7 mouse cellular contexts compared by ENCODE assay signal in genomic region chr9:20869246-20869645, GRCm38 (mm10). TPM values are rescaled to one million over a fixed set of nuclear protein-coding genes. Genes with fewer than 3 reads are reported as not detected.
A peak's percentile ranks its signal among the peaks of the same experiment; 100 is the strongest.
DNase-seq lines count a peak whose midpoint lies in the region; ATAC-seq and TF ChIP-seq lines count a peak whose summit lies in the region.

No protein-coding gene starts in this region.

- no peaks in the 10 kb centered on the region for H3K4me1 ChIP-seq in brown adipose tissue, adult 24 weeks (ENCODE audit: control insufficient read depth, insufficient read depth, insufficient read length, low read length)

- no peak for DNase-seq in layer of hippocampus, adult 2 months (ENCODE audit: low spot score in 2 of 2)
- no peak for DNase-seq in layer of hippocampus, adult 11-12 months (ENCODE audit: low spot score)
- peak; percentile 56 for DNase-seq in lung, postnatal 10 days
- no peak for DNase-seq in T-cell, adult 2 months (ENCODE audit: low spot score)
- no peak for DNase-seq in right cerebral cortex, postnatal 25 days

- peak overlapping the region; percentile 90 for H3K27ac ChIP-seq in layer of hippocampus, adult 2 months
- H3K27ac ChIP-seq in brown adipose tissue, adult 24 weeks (replicated peaks; ENCODE audit: low read depth, low read length) = no peak overlapping the region

- TF ChIP-seq CTCF in layer of hippocampus, adult 2 months (conservative IDR thresholded peaks at IDR 0.05) = no peak

- peak; percentile 47 to 61; a peak in 3 of 4 replicates for ATAC-seq in hematopoietic stem cell, adult 5-6 weeks (replicated peaks in 1 of 2; ENCODE audit: insufficient read depth in 1 of 2, low FRiP score in 2 of 2, low TSS enrichment in 1 of 2, low read depth in 1 of 2, poor library complexity in 2 of 2, severe bottlenecking in 2 of 2)

- H3K4me3 ChIP-seq in layer of hippocampus, adult 2 months = peak overlapping the region; percentile 77
- peak overlapping the region; percentile 90 for H3K4me3 ChIP-seq in brown adipose tissue, adult 24 weeks (ENCODE audit: insufficient read depth, low read depth, low read length)

RNA-seq across cellular contexts. Expression of gene A230050P20Rik, which starts 0.8 kb away (rescaled TPM):
- total RNA-seq in layer of hippocampus, adult 2 months (2021) = 10 to 100 TPM; 77.6 to 85.9 TPM
- polyA plus RNA-seq in brown adipose tissue, adult 24 weeks (2012; ENCODE audit: insufficient read depth, insufficient read length, missing spikeins) = 2.1 and 5.8 TPM in 2 replicates
- 41.5 and 74.4 TPM in 2 replicates for total RNA-seq in hematopoietic stem cell, adult 5-6 weeks (2017)

RNA-seq across cellular contexts. Expression of gene Angptl6, which starts 10.3 kb away (rescaled TPM):
- total RNA-seq in layer of hippocampus, adult 2 months (2021) = 10 to 100 TPM in 1 of 2 experiments, 1 to 10 TPM in 1; 8.9 to 10.3 TPM
- 3.1 and 5.0 TPM in 2 replicates for polyA plus RNA-seq in brown adipose tissue, adult 24 weeks (2012; ENCODE audit: insufficient read depth, insufficient read length, missing spikeins)
- total RNA-seq in hematopoietic stem cell, adult 5-6 weeks (2017) = 0.79 and 0.88 TPM in 2 replicates

RNA-seq across cellular contexts. Expression of gene Ppan, which starts 18.7 kb away (rescaled TPM):
- total RNA-seq in layer of hippocampus, adult 2 months (2021) = 10 to 100 TPM; 27.5 to 27.6 TPM
- polyA plus RNA-seq in brown adipose tissue, adult 24 weeks (2012; ENCODE audit: insufficient read depth, insufficient read length, missing spikeins) = 6.6 and 7.9 TPM in 2 replicates
- 118 and 137 TPM in 2 replicates for total RNA-seq in hematopoietic stem cell, adult 5-6 weeks (2017)

RNA-seq across cellular contexts. Expression of gene Eif3g, which starts 29.2 kb away (rescaled TPM):
- total RNA-seq in layer of hippocampus, adult 2 months (2021) = 100 to 1,000 TPM; 122 to 131 TPM
- 61.4 and 66.1 TPM in 2 replicates for polyA plus RNA-seq in brown adipose tissue, adult 24 weeks (2012; ENCODE audit: insufficient read depth, insufficient read length, missing spikeins)
- 128 and 177 TPM in 2 replicates for total RNA-seq in hematopoietic stem cell, adult 5-6 weeks (2017)

RNA-seq across cellular contexts. Expression of gene Rdh8, which starts 50.9 kb away (rescaled TPM):
- not detected for total RNA-seq in layer of hippocampus, adult 2 months (2021)
- polyA plus RNA-seq in brown adipose tissue, adult 24 weeks (2012; ENCODE audit: insufficient read depth, insufficient read length, missing spikeins) = not detected in 2 replicates
- not detected in 2 replicates for total RNA-seq in hematopoietic stem cell, adult 5-6 weeks (2017)
